In genomic region chr13:10654086-10654422, GRCm38 (mm10) we compare ENCODE assay signal across 7 mouse cellular contexts.
DNase-seq lines count a peak whose midpoint lies in the region; ATAC-seq lines count a peak whose summit lies in the region.

No protein-coding gene starts in this region.

- WGBS in kidney, embryonic 16.5 days, result 16% methylated on average over 2 of the region's 2 CpGs
- WGBS in neural tube, embryonic 14.5 days, result 68% methylated on average over 2 of the region's 2 CpGs
- 36% methylated on average over 2 of the region's 2 CpGs for WGBS in intestine, embryonic 16.5 days

- peak overlapping the region; percentile 63 for H3K27ac ChIP-seq in kidney, embryonic 16.5 days (ENCODE audit: low read length)
- peak overlapping the region; percentile 44; the same call in 1 of the 2 replicates for H3K27ac ChIP-seq in neural tube, embryonic 14.5 days (ENCODE audit: low read depth, low read length)
- H3K27ac ChIP-seq in intestine, embryonic 16.5 days (ENCODE audit: low read length), result no peak overlapping the region

- ATAC-seq in kidney, embryonic 16.5 days (ENCODE audit: low FRiP score, low TSS enrichment), result peak; percentile 87; the same call in 1 of the 2 replicates
- ATAC-seq in neural tube, embryonic 14.5 days (ENCODE audit: low read depth), result no peak
- ATAC-seq in intestine, embryonic 16.5 days, result no peak

- no peak overlapping the region for H3K9ac ChIP-seq in kidney, embryonic 16.5 days (replicated peaks; ENCODE audit: low read length)
- no peak overlapping the region for H3K9ac ChIP-seq in neural tube, embryonic 14.5 days (replicated peaks; ENCODE audit: low read depth, low read length)
- H3K9ac ChIP-seq in intestine, embryonic 16.5 days (ENCODE audit: low read depth, low read length), result no peak overlapping the region

- DNase-seq in kidney, adult 11 months, result no peak
- no peak for DNase-seq in neural tube, embryonic 10.5 days (ENCODE audit: extremely low spot score, low spot score)
- DNase-seq in cerebellum, postnatal 36 days, result peak; percentile 28 to 40
- no peak for DNase-seq in spleen, postnatal 36 days (ENCODE audit: low spot score in 2 of 2)

- peaks cover 8% of the 10 kb centered on the region; the same call in 1 of the 2 replicates for H3K4me1 ChIP-seq in kidney, embryonic 16.5 days (ENCODE audit: insufficient read depth, low read length)
- H3K4me1 ChIP-seq in neural tube, embryonic 14.5 days (ENCODE audit: control insufficient read depth, insufficient read depth, low read length), result no peaks in the 10 kb centered on the region
- no peaks in the 10 kb centered on the region for H3K4me1 ChIP-seq in intestine, embryonic 16.5 days (ENCODE audit: control insufficient read depth, insufficient read depth, low read length)

- H3K4me3 ChIP-seq in kidney, embryonic 16.5 days (ENCODE audit: low read length), result no peak overlapping the region
- no peak overlapping the region for H3K4me3 ChIP-seq in neural tube, embryonic 14.5 days (ENCODE audit: low read depth, low read length)
- no peak overlapping the region for H3K4me3 ChIP-seq in intestine, embryonic 16.5 days (ENCODE audit: low read length)

- H3K27me3 ChIP-seq in kidney, embryonic 16.5 days (ENCODE audit: insufficient read depth, low read length), result no peaks in the 10 kb centered on the region
- no peaks in the 10 kb centered on the region for H3K27me3 ChIP-seq in neural tube, embryonic 14.5 days (ENCODE audit: control insufficient read depth, insufficient read depth, low read length)
- H3K27me3 ChIP-seq in intestine, embryonic 16.5 days (replicated peaks; ENCODE audit: control insufficient read depth, insufficient read depth, low read length), result no peaks in the 10 kb centered on the region

- no peaks in the 10 kb centered on the region for H3K9me3 ChIP-seq in kidney, embryonic 16.5 days (ENCODE audit: low read length)
- no peaks in the 10 kb centered on the region for H3K9me3 ChIP-seq in neural tube, embryonic 14.5 days (ENCODE audit: control insufficient read depth, low read length)
- no peaks in the 10 kb centered on the region for H3K9me3 ChIP-seq in intestine, embryonic 16.5 days (ENCODE audit: control insufficient read depth, low read length)

- H3K36me3 ChIP-seq in kidney, embryonic 16.5 days (ENCODE audit: insufficient read depth, low read length), result no peaks in the 10 kb centered on the region
- H3K36me3 ChIP-seq in neural tube, embryonic 14.5 days (ENCODE audit: control insufficient read depth, insufficient read depth, low read length), result no peaks in the 10 kb centered on the region
- H3K36me3 ChIP-seq in intestine, embryonic 16.5 days (ENCODE audit: control insufficient read depth, insufficient read depth, low read length), result no peaks in the 10 kb centered on the region

- H3K4me2 ChIP-seq in kidney, embryonic 16.5 days (replicated peaks; ENCODE audit: low read depth, low read length), result peak overlapping the region; percentile 4; the same call in 1 of the 2 replicates
- H3K4me2 ChIP-seq in neural tube, embryonic 14.5 days (ENCODE audit: low read depth, low read length), result no peak overlapping the region
- H3K4me2 ChIP-seq in intestine, embryonic 16.5 days (ENCODE audit: low read depth, low read length), result no peak overlapping the region

Comparison
In these comparisons a context has a peak if more than half of its experiments do, and no peak if none do; other contexts are left out.
1. DNase-seq: peak in cerebellum, postnatal 36 days (2 of 2); none in kidney, adult 11 months (single experiment), neural tube, embryonic 10.5 days (single experiment) and spleen, postnatal 36 days (0 of 2).